Mouse (Mus musculus) CH12F3 (cell line): ENCODE data around the gene Abca5.

Source experiments
- in situ Hi-C: fragments of 300-500 bp; cut with MboI; formaldehyde crosslinking; loops from 2 replicates; pipeline ENCODE4 v1.14.3; 2020; ENCODE audit warnings: low sequenced_read_pairs

The Abca5 gene

GRCm38 (mm10) chr11:110306475-110307168 is 30.9 kb downstream of the Abca5 start:
- in situ Hi-C loops = no loop called here

DNA sequence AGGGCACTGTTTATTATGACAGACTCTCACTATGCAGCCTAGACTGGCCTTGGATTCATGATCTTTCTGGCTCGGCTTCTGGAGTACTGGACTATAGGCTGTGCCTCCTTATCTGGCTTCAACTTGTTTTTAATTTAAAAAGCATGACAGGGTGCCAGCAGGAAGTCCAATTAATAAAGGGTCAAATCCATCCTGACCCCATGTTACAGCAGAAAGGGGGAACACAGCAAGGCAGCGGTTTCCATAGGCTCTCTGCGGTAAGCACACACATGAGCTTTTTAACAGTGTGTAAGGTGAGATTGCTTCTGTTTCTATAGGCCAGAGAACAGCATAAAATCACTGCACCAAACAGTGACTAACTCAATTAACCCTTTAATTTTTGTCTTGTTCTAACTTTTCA is 34.1 kb downstream of the Abca5 start:
- in situ Hi-C loops = no loop called here

DNA sequence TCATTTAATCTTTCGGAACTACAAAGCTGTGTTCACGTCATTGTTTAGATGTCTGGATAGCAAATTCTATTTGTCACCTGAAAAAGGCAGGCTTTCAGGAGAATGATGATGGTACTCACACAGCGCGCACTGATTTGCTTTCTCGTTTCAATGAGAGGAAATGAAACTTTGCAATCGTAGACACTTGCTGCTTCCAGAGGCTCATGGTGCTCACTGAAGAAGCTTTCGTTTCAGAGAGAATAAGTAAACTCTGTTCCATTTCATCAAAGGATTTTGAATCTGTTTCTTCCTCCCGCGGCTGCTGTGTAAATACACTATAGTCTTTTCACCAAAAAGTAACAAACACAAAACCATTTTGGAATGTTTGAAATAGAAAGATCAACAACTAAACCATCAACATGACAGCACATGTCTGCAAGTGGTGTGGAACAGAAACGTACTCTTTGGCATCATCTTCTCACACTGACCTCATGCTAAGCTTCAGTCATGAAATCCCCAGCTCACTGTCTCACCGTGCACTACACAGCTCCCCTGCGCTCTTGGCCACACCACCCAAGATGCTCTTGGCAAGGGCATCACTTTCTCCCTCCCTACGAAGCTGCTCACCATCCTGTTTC is 39.5 kb downstream of the Abca5 start:
- in situ Hi-C loops = no loop called here

DNA sequence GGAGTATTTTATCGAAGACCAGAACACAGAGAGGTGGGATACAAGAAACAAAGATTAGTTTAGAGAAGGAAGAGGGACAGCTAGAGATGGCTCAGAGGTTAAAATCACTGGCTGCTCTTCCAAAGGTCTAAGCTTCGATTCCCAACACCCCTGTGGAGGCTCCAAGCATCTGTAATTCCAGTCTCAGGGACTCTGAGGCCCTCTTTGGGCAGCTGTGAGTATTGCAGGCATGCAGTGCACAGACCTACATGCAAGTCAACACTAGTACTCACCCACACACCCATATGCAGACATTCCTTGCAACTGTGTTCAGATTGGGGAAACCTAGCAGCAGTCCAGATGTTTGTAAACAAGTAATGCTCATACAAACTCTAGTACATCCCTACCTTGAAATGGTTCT is 46.9 kb downstream of the Abca5 start:
- in situ Hi-C loops = no loop called here

DNA sequence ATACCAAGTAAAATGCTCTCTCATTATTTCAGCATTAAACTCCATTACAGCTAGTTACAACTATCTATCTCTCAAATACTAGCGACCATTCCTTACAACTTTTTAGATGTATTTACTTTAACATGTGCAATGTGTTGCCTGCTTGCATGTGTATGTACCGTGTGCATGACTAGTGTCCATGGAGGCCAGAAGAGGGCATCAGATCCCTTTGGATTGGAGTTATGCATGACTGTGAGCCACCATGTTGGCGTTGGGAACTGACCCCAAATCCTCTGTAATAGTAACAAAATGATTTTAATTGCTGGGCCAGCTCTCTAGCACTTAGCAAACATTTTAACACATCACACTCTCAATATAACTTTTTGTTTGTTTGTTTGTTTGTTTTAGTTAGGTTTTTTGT is 49.1 kb downstream of the Abca5 start:
- in situ Hi-C loops = no loop called here

DNA sequence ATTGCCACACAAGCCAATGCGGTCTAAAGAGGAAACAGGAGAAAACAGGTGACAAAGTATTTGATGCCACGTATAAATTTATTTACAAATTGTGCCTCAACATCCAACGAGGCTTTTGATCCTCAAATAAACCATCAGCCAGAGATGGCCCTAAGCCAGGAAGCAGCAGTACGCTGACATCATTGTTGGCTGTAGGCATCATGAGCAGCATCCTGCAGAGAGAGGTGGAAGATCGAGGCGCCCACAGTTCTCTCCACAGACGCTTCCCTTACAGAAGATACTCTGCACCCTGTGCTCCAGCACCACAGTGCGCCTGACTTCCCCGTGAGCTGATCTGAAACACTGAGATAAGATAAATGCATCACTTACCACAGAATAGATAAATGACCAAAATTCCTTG is 49.8 kb downstream of the Abca5 start:
- in situ Hi-C loops = no loop called here

DNA sequence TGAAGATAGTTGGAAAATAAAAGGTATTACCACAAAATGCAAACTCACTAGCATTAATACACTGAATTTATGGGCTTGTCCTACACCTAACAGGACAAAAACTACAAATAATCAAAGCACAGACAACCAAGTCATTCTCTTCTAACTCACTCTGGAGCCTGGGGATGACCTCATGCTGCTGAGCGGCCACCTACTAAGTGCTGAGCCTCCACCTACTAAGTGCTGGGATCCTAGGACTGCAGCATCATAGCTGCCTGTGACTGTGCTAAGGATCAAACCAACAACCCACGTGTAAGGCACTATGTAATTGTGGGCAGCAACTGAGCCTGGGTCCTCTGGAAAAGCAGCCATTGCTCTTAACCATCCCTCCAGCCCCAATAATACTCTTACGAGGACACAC is 51.2 kb downstream of the Abca5 start:
- in situ Hi-C loops = no loop called here

- in situ Hi-C loops = no loop called here
These were observed 52.7 kb downstream of the Abca5 start for GRCm38 (mm10) chr11:110284849-110285248.

DNA sequence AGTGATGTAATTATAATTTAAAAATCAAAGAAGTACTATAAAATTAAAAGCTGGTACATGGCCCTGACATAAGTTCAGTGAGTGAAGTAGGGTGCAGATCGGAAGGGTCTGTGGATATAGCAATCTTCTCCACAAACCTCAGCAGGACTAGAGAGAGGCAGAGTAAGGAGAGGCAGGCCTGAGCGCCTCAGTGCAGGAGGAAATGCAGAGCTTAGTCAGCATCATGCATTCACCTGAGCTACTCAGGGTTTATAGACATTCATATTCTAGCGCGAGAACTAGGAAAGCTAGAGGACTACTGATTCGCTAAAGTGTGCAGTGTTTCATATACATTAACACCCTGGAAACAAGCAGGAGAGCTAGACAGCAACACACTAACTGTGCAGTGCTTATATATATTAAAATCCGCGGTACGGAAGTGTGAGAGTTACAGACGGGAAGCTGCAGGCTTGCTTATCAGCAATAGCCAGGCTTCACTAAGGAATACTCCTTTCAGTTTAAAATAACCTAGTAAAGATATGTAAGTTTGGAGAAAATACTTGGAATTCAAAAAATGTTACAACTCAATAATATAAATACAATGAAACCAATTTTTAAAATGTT is 53.2 kb downstream of the Abca5 start:
- in situ Hi-C loops = no loop called here

DNA sequence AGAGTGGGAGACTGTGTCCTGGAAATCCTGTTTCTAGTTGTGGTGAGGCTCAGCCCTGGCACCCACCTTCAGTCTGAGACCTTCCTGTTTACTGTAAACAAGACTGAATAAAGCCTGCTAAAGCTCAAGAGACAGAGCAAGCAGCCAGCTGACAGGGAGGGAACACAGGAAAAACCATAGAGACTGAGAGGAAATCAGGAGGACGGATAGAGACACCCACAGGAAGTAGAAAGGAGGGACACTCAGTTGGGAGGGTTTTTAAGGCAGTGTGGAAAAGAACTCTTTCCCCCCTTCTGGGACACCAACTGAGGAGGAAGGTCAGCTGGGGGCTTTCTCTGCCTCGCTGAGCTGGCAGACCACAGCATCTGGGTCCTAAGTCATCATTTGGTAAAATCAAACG is 62.7 kb downstream of the Abca5 start:
- in situ Hi-C loops = loop anchor here (25.0 kb wide), 1 partner anchor 587 kb away; no protein-coding TSS in a partner anchor

- in situ Hi-C loops = loop anchor here (25.0 kb wide), 1 partner anchor 584 kb away; no protein-coding TSS in a partner anchor
These were observed 65.8 kb downstream of the Abca5 start for GRCm38 (mm10) chr11:110271745-110272144.

- in situ Hi-C loops = loop anchor here (10.0 to 25.0 kb wide), 2 partner anchors 394 to 581 kb away; no protein-coding TSS in a partner anchor
These were observed 69.2 kb downstream of the Abca5 start for GRCm38 (mm10) chr11:110268244-110268844.

GRCm38 (mm10) chr11:110267232-110267631 is 70.3 kb downstream of the Abca5 start:
- in situ Hi-C loops = loop anchor here (10.0 to 25.0 kb wide), 2 partner anchors 392 to 580 kb away; no protein-coding TSS in a partner anchor

- in situ Hi-C loops = loop anchor here (10.0 to 25.0 kb wide), 2 partner anchors 392 to 579 kb away; no protein-coding TSS in a partner anchor
These were observed 70.8 kb downstream of the Abca5 start for GRCm38 (mm10) chr11:110266757-110267156.

GRCm38 (mm10) chr11:110261867-110262266 is 75.6 kb downstream of the Abca5 start:
- in situ Hi-C loops = loop anchor here (10.0 to 25.0 kb wide), 2 partner anchors 387 to 575 kb away; no protein-coding TSS in a partner anchor

GRCm38 (mm10) chr11:110257911-110258310 is 79.6 kb downstream of the Abca5 start:
- in situ Hi-C loops = loop anchor here (25.0 kb wide), 1 partner anchor 571 kb away; no protein-coding TSS in a partner anchor

- in situ Hi-C loops = loop anchor here (25.0 kb wide), 1 partner anchor 570 kb away; no protein-coding TSS in a partner anchor
These were observed 80.5 kb downstream of the Abca5 start for GRCm38 (mm10) chr11:110257061-110257460.

DNA sequence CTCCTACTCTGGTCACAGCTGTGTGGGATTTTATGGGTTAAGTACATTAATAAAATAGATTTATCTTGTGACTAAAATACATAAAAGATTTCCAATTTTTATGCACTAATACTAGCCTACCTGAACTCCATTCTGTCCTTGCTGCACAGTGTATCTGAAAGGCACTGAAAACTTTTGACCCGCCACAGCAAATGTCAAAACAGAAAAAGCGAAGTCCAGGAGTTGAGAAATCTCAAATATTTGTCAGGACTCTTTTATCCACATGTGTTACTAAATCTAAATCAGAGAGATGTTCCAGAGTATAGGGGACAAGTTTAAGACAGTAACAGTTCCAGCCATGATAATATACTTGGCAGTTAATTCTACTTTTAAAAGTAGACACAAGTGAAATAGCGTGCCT is 85.3 kb downstream of the Abca5 start:
- in situ Hi-C loops = loop anchor here (25.0 kb wide), 1 partner anchor 565 kb away; no protein-coding TSS in a partner anchor

DNA sequence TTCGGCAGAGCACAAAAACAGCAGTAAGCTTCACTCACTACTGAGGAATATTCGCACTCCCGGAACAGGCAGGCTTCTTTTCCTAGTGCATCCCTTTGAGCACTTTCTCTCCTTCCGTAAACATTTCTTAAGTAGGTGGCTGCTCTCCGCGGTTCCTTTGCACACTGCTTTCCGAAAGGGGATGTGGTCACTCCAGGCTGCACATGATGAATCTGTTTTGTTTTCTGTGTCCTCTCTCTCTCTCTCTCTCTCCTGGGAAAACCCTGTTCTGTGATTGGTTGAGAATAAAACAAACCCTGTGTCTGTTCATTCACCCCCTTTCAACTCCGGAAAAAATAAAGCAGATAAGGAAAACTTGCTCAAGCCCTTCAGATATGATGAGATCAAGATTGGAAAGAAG is 86.0 kb downstream of the Abca5 start, which contains the start of gene Abca6:
Gene Abca6, minus strand, starts transcription at position 243 of the 400 bp plus-strand sequence.
- in situ Hi-C loops = loop anchor here (25.0 kb wide), 1 partner anchor 564 kb away; no protein-coding TSS in a partner anchor

DNA sequence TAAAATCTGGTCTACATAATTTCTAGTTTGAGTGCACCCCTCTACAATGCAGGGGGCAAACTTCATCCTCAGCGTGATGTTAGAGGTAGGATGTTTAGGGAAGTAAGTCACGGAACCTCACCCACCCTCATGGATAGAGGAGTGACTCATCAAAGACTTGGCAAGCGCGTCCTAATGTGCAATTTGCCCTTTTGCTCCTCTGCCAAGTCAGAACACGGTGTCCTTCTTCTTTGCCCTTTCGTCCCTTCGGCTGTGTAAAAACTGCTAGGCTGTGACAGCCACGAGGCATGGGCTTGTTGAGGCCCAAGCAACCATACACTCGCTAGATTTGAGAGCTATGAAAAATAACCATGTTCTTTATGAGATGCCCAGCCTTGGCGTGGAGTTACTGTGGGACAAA is 92.8 kb downstream of the Abca5 start:
- in situ Hi-C loops = no loop called here

- in situ Hi-C loops = no loop called here
These were observed 100.0 kb downstream of the Abca5 start for GRCm38 (mm10) chr11:110237466-110237865.
